Mouse (Mus musculus): ENCODE results near the gene Rap1gap2. TPM values are rescaled to one million over a fixed set of nuclear protein-coding genes. Genes with fewer than 3 reads are reported as not detected.

Rap1gap2 gene
- polyA plus RNA-seq (2015; fragmentation: Nextera tagmentation; extraction: Ambion mirVana) = 4.9 and 5.1 TPM in 2 replicates

GRCm38 (mm10) chr11:74610545-74611176, at the start of gene Rap1gap2:
Gene Rap1gap2 (minus strand): TSS chr11:74610915.

GRCm38 (mm10) chr11:74649095-74649646, 38.5 kb upstream of the Rap1gap2 start, which contains the start of gene Cluh:
Gene Cluh (plus strand): TSS chr11:74649495.

GRCm38 (mm10) chr11:74619201-74619955, 8.7 kb upstream of the Rap1gap2 start, which contains the start of gene Ccdc92b:
Gene Ccdc92b (plus strand): TSS chr11:74619605.

GRCm38 (mm10) chr11:74361769-74362168, 248.9 kb downstream of the Rap1gap2 start, which contains the start of gene Olfr412:
Gene Olfr412 (plus strand): TSS chr11:74362069.

GRCm38 (mm10) chr11:74352550-74352949, 258.2 kb downstream of the Rap1gap2 start, which contains the start of gene Olfr411:
Gene Olfr411 (minus strand): TSS chr11:74352650.

GRCm38 (mm10) chr11:74337931-74338330, 272.8 kb downstream of the Rap1gap2 start, which contains the start of gene Olfr410:
Gene Olfr410 (minus strand): TSS chr11:74338031.

Other genes starting within 250 kb of the Rap1gap2 start
- gene Olfr412, start 248.8 kb downstream of the Rap1gap2 start, polyA plus RNA-seq (2015; fragmentation: Nextera tagmentation; extraction: Ambion mirVana) = not detected in 2 replicates
- 2.5 and 2.6 TPM in 2 replicates for gene Ccdc92b, start 8.7 kb upstream of the Rap1gap2 start, polyA plus RNA-seq (2015; fragmentation: Nextera tagmentation; extraction: Ambion mirVana)
- 17.4 and 40.0 TPM in 2 replicates for gene Cluh, start 38.6 kb upstream of the Rap1gap2 start, polyA plus RNA-seq (2015; fragmentation: Nextera tagmentation; extraction: Ambion mirVana)
- 56.9 and 65.3 TPM in 2 replicates for gene Pafah1b1, start 113.8 kb upstream of the Rap1gap2 start, polyA plus RNA-seq (2015; fragmentation: Nextera tagmentation; extraction: Ambion mirVana)
- 14.5 and 20.0 TPM in 2 replicates for gene Mettl16, start 159.9 kb upstream of the Rap1gap2 start, polyA plus RNA-seq (2015; fragmentation: Nextera tagmentation; extraction: Ambion mirVana)
- gene Mnt, start 220.0 kb upstream of the Rap1gap2 start, polyA plus RNA-seq (2015; fragmentation: Nextera tagmentation; extraction: Ambion mirVana) = 4.3 and 4.9 TPM in 2 replicates